Mouse (Mus musculus): ENCODE results near the gene Cilp2. TPM values are rescaled to one million over a fixed set of nuclear protein-coding genes. Genes with fewer than 3 reads are reported as not detected.

Gene Cilp2
- total RNA-seq, 2 experiments from 2014 or later, result 2.5 to 2.8 TPM

DNA sequence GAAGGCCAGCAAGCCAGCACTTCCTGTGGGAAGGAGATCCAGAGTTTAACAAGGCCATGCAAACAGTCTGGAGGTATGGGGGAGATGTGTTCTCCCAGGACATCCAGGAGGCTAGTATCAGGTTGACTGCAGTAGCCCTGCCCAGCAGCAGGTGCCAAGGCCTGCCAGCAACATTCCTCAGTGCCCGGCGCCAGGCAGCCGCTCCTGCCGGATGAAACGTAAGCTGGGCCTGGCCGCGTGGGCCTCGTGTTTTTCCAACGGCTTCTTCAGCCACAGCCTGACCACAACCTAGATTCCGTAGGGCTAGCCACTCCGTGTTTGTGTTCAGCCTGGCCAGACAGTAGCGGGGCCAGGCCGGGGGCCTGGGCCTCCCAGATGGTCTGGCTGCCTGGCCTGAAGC lies 12.8 kb downstream of the Cilp2 start:
- DNase-seq (ENCODE audit: low spot score in 2 of 2), result no peak

DNA sequence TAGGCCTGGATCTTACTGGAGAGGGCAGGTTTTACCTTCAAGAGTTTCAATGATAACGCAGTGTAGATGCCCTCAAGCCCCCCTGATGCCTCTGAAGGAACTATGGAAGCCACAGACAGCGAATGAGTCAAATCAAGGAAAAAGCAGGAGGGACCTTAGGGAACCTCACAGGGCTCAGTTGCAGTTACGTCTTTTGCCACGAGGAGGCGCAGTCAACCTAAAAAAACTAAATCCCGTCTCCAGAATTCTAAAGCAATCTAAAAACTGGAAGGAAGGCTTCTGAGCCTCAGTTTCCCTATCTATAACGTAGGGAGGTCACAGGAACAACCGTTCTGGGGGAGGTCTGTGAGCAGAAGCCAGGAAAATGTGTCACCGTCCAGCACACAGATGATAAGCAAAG lies 13.3 kb downstream of the Cilp2 start:
- DNase-seq (ENCODE audit: low spot score in 2 of 2), result peak; percentile 79 to 83

DNA sequence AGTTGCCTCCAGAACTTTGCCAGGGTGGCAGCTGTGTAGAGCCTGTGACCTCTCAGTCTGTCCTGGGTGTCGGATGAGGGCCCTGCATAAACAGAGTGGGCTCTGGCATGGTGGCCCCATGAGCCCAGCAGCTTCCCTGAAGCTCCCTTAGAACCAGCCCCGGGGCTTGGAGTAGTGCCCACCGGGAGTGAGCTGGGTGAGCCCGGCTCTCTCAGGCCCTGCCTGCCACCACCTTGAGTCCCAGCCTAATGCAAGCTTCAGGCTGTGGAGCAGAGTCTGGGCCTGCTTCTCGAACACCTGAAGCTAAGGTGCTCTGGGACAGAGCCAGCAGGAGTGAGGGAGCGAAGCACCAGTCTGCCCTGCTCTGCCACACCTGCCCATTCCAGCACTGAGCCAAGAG lies 16.6 kb downstream of the Cilp2 start:
- DNase-seq (ENCODE audit: low spot score in 2 of 2), result no peak

DNA sequence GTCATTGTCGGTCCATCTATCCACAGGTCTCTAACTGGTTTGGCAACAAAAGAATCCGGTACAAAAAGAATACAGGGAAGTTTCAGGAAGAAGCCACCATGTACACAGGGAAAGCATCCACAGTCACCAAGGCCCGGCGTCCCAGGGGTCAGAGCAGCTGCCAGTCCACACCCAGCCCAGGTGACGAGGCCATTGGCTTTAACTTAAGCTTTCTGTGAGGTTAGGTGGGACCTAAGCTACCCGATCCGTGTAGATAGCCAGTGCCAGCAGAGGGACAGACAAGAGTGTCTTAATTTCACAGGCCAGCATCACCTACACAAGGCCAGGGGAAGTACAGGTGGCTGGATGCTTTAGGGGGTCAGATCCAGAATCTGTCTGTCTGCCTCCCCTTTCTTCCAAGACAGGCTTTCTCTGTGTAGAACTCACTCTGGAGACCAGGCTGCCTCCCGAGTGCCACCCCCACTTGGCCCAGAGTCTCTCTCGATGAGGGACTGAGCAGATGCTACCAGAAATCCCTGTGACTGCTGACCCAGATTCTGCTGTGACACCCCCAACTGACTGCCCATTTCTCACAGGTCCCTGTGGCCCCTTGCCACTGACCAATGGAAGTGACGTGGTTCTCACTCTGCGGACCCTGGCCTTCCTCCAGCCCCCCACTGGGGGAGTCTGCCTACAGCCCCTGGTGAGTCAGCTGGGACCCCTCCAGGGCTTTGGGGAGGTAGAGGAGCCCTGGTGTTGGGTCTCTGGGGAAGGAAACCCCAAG lies 17.3 kb downstream of the Cilp2 start:
- DNase-seq (ENCODE audit: low spot score in 2 of 2), result no peak

DNA sequence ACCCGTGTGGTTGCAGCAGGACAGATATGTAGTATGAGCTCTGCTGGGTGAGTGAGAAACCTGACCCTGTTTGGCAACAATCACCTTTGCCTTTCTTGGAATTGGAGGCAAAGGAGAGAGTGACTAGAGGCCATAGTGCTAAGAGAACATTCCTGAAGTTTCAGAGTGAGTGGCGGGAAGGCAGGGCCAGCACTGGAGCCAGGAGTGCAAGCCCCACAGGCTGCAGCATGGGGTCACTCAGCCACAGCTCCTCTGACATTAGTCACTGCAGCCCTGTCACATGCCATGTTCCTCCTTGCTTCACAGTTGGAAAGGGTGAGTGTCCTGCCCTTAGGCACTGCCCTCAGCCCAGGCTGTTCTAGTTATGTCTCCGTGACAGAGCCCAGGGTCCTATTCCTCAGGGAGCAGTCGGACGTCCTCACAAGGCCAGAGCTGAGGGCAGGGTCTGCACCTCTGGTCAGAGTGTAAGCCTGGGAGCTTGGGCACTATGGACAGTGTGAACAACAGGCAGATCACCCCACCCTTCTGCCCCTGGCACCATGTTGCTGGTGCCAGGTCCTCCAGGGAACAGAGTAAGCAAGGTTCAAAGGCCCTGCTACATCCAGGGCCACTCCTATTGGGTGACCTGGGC lies 19.7 kb downstream of the Cilp2 start:
- DNase-seq (ENCODE audit: low spot score in 2 of 2), result no peak

DNA sequence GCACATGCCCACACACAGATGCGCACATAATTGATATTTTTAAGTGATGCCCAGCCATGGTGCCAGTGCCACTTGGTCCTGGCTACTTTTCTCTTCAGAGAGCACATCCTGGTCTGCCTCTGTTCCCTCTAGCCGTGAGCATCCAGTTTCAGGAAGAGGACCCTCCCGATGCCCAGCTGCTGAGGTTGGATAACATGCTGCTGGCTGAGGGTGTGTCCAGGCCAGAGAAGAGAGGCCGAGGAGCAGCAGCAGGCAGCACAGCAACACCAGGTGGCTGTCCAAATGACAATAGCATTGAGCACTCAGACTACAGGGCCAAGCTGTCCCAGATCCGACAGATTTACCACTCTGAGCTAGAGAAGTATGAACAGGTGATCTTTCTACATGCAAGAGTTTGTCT lies 23.3 kb downstream of the Cilp2 start:
- DNase-seq (ENCODE audit: low spot score in 2 of 2), result no peak

DNA sequence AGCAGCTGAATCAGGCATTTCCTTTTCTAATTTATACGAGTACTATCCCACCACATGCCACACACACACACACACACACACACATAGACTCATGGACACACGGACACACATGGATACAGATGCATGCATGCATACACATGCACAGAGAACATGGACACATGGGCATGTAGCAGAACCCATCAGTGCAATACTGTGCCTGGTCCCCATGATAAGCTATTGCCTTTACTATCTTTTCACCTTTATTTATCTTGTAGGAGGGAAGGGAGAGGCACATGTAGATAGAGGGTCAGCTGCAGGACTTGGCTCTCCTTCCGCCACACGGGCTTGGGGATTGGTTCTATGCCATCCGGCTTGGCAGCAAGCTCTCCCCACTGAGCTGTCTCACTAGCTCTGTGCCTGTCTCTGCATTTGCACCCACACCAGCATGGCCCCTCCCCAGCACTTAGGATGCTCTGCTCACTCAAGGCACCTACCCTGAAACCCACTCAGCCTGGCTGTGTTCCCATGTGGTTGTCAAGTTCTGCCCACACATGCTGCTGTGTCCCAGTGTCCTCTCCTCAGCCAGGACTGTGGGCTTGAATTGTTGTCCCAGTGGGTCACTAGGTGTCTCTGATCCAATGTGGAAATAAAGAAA lies 24.0 kb downstream of the Cilp2 start:
- DNase-seq (ENCODE audit: low spot score in 2 of 2), result no peak

DNA sequence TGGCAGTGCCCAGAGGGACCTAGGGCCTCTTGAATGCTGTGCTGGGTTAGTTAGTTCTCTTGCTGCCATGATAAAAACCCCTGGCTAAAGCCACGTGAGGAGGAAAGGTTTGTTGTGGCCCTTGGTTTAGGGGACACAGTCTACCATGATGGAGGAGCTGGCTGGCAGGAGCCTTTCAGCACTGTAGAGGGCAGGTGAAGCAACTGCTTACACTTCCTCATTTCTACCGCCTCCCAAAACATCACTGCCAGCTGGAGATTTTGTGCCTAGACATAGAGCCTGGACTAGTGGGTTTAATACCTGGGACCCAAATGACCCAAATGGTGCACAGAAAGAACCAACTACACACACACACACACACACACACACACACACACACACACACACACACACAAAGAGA lies 26.2 kb downstream of the Cilp2 start:
- no peak for DNase-seq (ENCODE audit: low spot score in 2 of 2)

DNA sequence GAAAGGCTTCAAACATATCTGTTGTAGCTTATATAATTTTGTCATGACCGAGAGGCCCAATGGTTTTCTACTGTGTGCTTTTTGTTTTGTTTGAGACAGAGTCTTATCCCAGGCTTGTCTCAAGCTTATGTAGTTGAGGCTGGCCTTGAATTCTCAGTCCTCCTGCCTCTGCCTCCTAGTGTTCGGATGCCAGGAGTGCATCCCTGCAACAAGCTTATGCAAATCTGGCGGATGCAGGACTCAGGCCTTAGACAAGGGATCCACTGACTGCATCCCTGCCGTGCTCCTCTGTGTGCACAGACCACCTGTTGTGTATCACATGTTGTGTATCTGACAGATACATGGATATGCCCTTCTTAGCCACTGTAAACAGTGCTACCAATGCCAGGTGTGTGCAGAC lies 26.7 kb downstream of the Cilp2 start:
- no peak for DNase-seq (ENCODE audit: low spot score in 2 of 2)

DNA sequence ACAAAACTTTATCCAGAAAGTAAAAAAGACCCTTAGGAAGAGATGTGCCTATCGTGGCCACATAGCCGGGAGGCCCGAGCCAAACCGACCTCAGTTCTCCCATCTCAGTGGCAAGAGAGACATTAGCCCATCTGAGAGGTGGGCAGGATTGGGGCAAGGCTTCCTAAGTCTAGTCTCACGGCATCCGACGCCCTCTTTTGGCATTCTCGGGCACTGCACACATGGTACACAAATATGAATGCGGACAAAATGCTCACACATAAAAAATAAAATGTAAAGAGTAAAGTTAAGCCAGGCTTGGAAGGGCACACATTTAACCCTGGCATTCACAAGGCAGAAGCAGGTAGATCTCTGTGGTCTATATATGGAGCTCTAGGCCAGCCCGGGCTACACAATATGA lies 33.6 kb downstream of the Cilp2 start:
- DNase-seq (ENCODE audit: low spot score in 2 of 2), result no peak

DNA sequence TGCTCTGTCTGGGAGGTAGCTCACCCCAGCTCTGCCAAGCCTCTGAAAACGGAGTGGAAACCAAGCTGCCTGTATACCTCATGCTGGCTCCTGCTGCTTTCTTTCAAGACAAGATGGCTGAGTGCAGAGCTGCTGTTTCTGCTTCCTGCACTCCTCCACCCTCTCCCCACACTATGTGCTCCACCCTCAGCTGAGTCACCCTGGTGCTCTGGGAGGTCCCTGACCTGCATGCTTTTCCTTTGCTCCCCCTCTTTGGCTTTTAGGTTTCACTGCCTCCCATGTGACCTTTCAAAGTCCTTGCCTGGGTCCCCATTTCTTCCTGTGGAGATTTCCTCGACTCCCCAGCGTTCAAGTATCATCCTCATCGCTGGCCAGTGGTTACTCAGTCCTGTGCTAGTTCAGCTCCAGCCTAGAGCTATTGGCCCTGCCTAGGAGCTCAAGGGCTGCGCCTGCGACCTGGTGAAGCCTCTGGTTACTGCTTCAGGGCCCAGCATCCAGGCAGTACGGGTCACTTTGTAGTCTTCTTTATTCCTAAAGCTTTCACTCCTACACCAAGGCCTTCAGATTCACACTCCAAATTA lies 36.5 kb downstream of the Cilp2 start:
- no peak for DNase-seq (ENCODE audit: low spot score in 2 of 2)

DNA sequence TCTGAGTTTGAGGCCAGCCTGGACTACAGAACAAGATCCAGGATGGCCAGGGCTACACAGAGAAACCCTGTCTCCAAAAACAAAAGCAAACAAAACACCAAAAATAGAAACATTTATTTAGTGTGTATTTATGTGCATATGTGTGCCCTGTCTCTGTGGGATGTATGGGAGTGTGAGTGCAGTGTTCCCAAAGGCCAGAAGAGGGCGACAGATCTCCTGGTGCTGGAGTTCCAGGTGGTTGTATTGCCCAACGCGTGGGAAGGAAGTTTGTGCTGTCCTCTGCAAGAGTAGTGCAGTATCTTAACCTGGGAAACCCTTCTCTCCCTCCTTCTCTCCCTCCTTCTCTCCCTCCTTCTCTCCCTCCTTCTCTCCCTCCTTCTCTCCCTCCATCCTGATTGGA lies 37.6 kb downstream of the Cilp2 start:
- no peak for DNase-seq (ENCODE audit: low spot score in 2 of 2)

DNA sequence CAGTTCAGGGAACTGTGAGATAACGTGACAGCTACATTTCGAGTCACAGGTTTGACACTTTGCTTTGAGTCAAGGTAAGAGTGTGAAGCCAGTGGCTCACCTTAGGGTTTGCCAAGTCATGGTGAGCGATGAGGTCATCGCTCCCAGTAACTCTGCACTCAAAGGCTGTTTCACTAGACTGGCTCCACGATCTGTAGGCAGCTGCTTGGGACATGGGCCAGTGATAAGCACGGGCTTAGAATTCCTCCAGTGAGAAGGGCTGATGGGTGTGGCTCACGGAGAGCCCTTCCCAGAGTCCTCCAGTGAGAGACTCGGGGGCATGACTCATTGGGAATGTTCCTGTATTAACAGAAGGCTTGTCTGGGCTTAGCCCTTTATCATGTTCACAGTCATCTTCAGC lies 38.5 kb downstream of the Cilp2 start:
- DNase-seq (ENCODE audit: low spot score in 2 of 2), result no peak

DNA sequence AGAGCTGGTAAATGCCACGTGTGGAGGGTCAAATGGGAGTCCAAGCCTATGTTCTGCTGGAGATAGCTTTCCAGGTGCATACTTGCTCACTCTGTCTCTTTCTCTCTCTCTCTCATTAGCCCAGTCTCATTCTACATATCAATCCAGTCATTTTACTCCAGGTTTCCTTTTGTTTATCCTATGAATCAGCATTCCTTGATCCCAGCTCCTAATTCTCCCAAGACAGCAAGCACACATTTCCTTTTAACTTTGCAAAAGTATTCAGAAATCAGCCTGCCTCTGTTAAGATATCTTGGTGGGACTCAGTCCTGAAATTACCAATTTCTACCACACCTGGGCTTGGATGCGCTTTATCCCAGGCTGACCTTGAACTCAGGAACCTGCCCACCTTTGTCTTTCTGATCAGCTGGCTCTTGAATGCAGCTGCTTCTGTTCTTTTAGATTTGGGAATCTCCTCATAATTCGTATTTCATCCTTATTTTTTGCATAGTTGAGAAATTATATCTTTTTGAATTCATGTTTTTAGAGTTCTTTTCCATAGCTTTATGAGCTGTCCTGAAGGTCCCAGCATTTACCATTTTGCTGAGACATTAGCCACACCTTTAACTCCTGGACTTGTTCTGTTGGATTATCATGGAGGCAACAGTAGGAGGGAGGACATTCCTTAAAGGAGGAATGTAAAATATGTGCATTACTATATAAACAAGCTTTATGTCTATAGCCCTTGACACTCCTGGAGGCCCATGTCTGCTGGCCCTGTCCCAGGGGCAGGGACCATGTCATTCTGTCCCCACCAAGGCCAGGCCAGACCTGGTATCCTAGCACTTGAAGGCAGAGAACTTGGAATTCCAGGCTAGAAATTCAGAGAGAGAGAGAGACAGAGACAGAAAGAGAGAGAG lies 40.1 kb downstream of the Cilp2 start:
- DNase-seq (ENCODE audit: low spot score in 2 of 2), result no peak

DNA sequence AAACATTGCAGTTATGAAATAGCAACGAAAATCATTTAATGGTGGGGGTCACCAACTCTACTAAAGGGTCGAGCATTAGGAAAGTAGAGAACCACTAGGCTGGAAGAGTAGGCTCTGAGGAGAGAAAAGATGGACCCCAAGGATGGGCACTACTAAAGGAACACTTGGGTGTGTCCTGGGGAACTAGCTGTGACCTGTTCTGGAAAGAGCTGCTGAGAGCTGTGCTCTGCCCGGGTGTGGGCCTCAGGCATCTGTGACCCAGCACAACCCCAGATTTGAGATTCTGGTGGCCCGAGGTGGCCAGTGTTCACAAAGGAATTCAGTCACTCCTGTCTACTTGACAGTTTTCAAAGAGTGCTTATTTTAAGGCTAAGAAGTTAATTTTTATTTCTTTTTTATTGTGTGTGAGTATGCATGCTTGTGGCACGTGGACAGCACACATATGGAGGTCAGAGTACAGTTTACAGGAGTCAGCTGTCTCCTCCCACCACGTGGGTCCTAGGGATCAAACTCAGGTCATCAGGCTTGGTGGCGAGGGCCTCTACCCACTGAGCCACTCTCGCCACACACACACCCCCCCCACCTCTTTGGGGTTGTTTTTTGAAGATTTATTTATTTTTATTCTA lies 50.3 kb downstream of the Cilp2 start:
- DNase-seq (ENCODE audit: low spot score in 2 of 2), result no peak

DNA sequence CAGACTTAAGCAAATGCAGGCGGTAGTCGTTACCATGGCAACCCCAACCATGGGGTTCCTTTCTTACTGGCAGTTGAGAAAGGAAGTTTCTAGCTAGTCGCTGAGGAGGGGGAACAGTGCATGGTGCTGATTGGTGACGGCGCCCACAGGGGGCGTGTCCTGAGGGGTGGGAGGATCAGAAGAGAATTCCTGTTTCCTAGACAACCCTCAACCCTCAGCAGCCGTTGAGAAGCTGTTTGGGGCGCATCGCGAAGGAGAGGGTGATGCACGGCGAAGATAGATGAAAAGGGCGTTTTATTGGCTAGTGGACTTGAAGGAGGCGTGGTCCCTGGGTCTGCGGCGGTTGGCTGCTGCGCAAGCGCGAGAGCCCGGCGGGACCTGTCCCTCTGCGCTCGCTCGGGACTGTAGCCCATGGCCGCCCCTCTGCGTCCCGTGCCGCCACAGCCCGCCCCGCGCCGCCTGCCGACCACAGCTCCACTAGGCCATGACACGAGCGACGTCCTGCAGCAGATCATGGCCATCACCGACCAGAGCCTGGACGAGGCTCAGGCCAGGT lies 55.1 kb downstream of the Cilp2 start, which contains the start of gene Pbx4:
Gene Pbx4 (plus strand): TSS at position 194 of the 556 bp plus-strand sequence.
- DNase-seq (ENCODE audit: low spot score in 2 of 2), result peak; percentile 87 to 89
